Mouse (Mus musculus) CH12.LX (cell line): ENCODE results near the gene Chrne.

Experiments
- BHLHE40 ChIP-seq: IDR thresholded peaks from 2 replicates; pipeline ENCODE4 v1.6.1; 2011; ENCODE audit warnings: mild to moderate bottlenecking, low read depth, low read length, improper control_type of control experiment
- CHD2 ChIP-seq: IDR thresholded peaks from 2 replicates; pipeline ENCODE4 v1.6.1; 2011; ENCODE audit warnings: low read length, improper control_type of control experiment
- CTCF ChIP-seq, 2 experiments: IDR thresholded peaks in 1 of 2; conservative IDR thresholded peaks in 1 of 2; 2 replicates each; pipeline ENCODE4 v1.5.1; 2011 to 2012; ENCODE audit warnings: low read depth in 2 of 2, low read length in 2 of 2, improper control_type of control experiment in 1 of 2, inconsistent platforms in 1 of 2, mild to moderate bottlenecking in 1 of 2, moderate library complexity in 1 of 2
- GABPA ChIP-seq: IDR thresholded peaks from 2 replicates; pipeline ENCODE4 v1.6.1; 2012; ENCODE audit warnings: low read depth, low read length, improper control_type of control experiment, inconsistent platforms; ENCODE audit not compliant: insufficient replicate concordance
- HCFC1 ChIP-seq: IDR thresholded peaks from 2 replicates; pipeline ENCODE4 v1.6.1; 2012; ENCODE audit warnings: low read depth, mild to moderate bottlenecking, inconsistent platforms, low read length, improper control_type of control experiment
- IRF4 ChIP-seq: IDR thresholded peaks from 2 replicates; pipeline ENCODE4 v1.6.1; 2014; ENCODE audit warnings: low read depth, mild to moderate bottlenecking, inconsistent platforms, low read length, improper control_type of control experiment
- MAX ChIP-seq: IDR thresholded peaks from 2 replicates; pipeline ENCODE4 v1.6.1; 2011; ENCODE audit warnings: low read length, improper control_type of control experiment
- NELFE ChIP-seq: IDR thresholded peaks from 2 replicates; pipeline ENCODE4 v1.6.1; 2011; ENCODE audit warnings: low read depth, low read length, improper control_type of control experiment
- POLR2A ChIP-seq: IDR thresholded peaks from 2 replicates; pipeline ENCODE4 v1.6.1; 2011; ENCODE audit warnings: low read depth, mild to moderate bottlenecking, improper control_type of control experiment, low read length

DNA sequence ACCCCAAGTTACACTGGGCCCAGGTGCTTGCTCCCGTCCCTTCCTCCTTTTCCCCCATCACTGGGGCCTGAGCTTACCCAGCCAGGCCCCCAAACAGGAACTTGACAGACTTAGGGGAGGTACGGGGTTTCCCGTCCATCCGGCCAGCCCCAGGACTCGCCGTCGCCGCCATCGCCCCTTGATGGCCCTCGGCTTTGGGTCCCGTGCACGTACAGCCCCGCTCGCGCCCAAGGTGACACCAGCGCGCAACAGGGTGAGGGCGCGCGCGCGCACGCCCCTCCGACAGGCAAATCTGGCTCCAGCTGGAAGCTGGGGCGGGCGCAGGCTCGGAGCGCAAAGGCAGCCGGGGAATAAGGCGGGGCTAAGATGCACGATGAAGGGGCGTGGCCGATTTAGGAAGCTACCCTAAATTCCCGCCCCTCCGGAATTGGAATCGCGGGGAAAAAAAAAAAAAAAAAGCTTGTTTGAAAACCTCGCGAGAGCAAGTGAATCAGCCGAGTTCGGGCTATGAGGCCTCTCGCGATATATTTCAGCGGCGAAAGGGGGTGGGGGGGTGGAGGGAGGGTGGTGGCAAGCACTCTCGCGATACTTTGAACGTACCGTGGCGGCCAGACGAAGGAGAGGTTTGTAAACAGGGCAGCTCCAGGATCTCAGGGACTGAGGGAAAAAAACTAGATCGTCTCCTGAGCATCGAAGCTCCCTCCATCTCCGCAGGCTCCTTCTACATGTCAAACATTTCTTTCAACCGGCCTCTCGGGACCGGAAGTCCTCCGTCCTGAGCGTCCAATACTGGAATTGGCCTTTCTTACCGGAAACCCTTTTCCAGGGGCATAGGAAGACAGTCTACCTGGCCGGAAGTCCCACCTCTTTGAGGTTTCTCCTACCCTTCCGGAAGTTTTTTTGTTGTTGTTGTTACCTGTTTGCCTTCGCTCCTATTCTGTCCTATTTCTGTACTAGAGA is 28.0 kb upstream of the Chrne start, which contains the start of the genes Rnf167 and Slc25a11:
- TF ChIP-seq POLR2A, result peak; percentile 83
- peak in 1 of 2 experiments; percentile 19; a peak in 1 of 4 replicates for TF ChIP-seq CTCF (conservative IDR thresholded peaks at IDR 0.05 in 1 of 2, IDR thresholded peaks at IDR 0.05 in 1 of 2; ENCODE audit: low read depth in 2 of 2, low read length in 2 of 2)
- TF ChIP-seq BHLHE40, result peak; percentile 96
- TF ChIP-seq HCFC1, result peak; percentile 73
- peak; percentile 52 for TF ChIP-seq IRF4
- TF ChIP-seq MAX, result peak; percentile 78; the same call in 1 of the 2 replicates
- TF ChIP-seq NELFE, result peak; percentile 95
- peak; percentile 100 for TF ChIP-seq CHD2
- no peak for TF ChIP-seq GABPA
